Mouse (Mus musculus) lung, embryonic 16.5 days (tissue): Measurements from ENCODE around the gene Jak2. TPM values are rescaled to one million over a fixed set of nuclear protein-coding genes. Genes with fewer than 3 reads are reported as not detected.

Experiments
- ATAC-seq: fragments of 200-750 bp; cut with Nextera tagmentation; 2 replicates; pipeline ENCODE4 v1.8.0; 2017; ENCODE audit warnings: low read depth, mild to moderate bottlenecking, moderate library complexity
- H3K27ac ChIP-seq: fragments of 300-500 bp; sonication (generic); 2 replicates; pipeline ENCODE4 v1.5.1; 2014; ENCODE audit warnings: mild to moderate bottlenecking, control low read depth, low read length
- H3K27me3 ChIP-seq: fragments of 300-500 bp; sonication (generic); 2 replicates; pipeline ENCODE4 v1.6.1; 2014; ENCODE audit warnings: low read depth, low read length, mixed read lengths; ENCODE audit not compliant: control insufficient read depth, insufficient read depth
- H3K36me3 ChIP-seq: fragments of 300-500 bp; sonication (generic); 2 replicates; pipeline ENCODE4 v1.6.1; 2014; ENCODE audit warnings: low read length; ENCODE audit not compliant: control insufficient read depth, insufficient read depth
- H3K4me1 ChIP-seq: fragments of 300-500 bp; sonication (generic); replicated peaks from 2 replicates; pipeline ENCODE4 v1.6.1; 2014; ENCODE audit warnings: low read length, mixed read lengths; ENCODE audit not compliant: control insufficient read depth, insufficient read depth
- H3K4me2 ChIP-seq: fragments of 300-500 bp; sonication (generic); 2 replicates; pipeline ENCODE4 v1.6.1; 2014; ENCODE audit warnings: low read depth, low read length, control low read depth
- H3K4me3 ChIP-seq: fragments of 300-500 bp; sonication (generic); 2 replicates; pipeline ENCODE4 v1.5.1; 2014; ENCODE audit warnings: mild to moderate bottlenecking, low read length, control low read depth
- H3K9ac ChIP-seq: fragments of 300-500 bp; sonication (generic); 2 replicates; pipeline ENCODE4 v1.6.1; 2014; ENCODE audit warnings: low read length, control low read depth
- H3K9me3 ChIP-seq: fragments of 300-500 bp; sonication (generic); 2 replicates; pipeline ENCODE4 v1.6.1; 2016; ENCODE audit warnings: low read length; ENCODE audit not compliant: control insufficient read depth
- WGBS: fragments of 180-500 bp; shearing (Covaris S2); extraction: QIAGEN DNeasy Blood & Tissue Kit; methylation state at CpG from one replicate; pipeline ENCODE4 v1.1.7; 2014; 5-methylcytosine and 5-hydroxymethylcytosine counted together
- polyA plus RNA-seq: library from polyadenylated mRNA; unstranded; fragments of >200 nt; fragmentation: Nextera tagmentation; extraction: Ambion mirVana; gene quantifications from 2 replicates; pipeline ENCODE4 v1.2.1, GENCODE M21; 2015

Jak2 gene
- polyA plus RNA-seq, 1 experiment from 2014 or later, result 4.4 TPM

DNA sequence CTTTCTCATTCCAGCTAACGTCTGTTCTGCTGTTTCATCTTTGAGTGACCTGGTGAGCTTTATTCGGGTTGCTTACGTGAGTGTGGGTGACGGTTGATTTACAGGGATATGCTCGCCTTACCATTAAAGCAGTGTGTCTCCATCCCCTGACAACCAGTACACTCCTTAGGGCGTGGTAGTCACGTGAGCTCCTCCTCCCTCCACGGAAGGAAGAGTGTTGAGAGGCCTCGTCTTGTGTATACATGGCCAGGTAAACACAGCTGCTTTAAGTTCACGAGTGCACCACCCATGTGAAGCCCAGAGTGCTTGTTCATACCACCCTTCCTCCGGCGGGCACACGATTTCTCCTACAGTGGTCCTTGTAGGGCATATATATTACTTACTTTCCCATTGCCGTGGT, 39.9 kb downstream of the Jak2 start:
- H3K4me2 ChIP-seq, result no peak overlapping the region
- H3K27me3 ChIP-seq, result no peaks in the 10 kb centered on the region
- no peak overlapping the region for H3K27ac ChIP-seq
- WGBS, result 51% methylated on average over 14 of the region's 14 CpGs
- H3K4me3 ChIP-seq, result no peak overlapping the region
- peak; percentile 31; the same call in 1 of the 2 replicates for ATAC-seq
- H3K9me3 ChIP-seq, result no peaks in the 10 kb centered on the region
- no peak overlapping the region for H3K9ac ChIP-seq
- H3K36me3 ChIP-seq, result peaks cover 4% of the 10 kb centered on the region; the same call in 1 of the 2 replicates
- H3K4me1 ChIP-seq, result no peaks in the 10 kb centered on the region

DNA sequence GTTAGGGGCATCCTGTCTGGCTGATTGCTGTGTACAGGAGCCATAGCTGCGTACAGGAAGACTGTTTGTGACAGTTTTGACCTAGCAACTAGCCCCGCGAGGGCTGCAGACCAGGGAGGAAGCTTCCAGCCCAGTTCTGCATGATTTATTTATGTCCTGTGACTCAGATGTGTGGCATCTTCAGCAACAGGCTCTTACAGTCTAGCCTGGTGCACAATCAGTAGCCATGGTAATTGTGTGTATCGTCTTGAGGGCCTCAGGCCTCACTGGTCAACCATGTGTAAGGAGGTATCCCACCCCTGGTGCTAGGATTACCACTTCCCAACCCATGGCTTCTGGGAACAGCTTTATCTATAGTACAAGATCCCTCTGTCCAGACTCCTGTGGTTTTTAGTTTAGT, 40.9 kb downstream of the Jak2 start:
- Histone ChIP-seq H3K27me3 (no peaks in the 10 kb centered on the region), H3K27ac (no peak overlapping the region), H3K4me1 (no peaks in the 10 kb centered on the region), H3K36me3 (peaks cover 4% of the 10 kb centered on the region; the same call in 1 of the 2 replicates), H3K9me3 (no peaks in the 10 kb centered on the region), H3K9ac (no peak overlapping the region), H3K4me2 (no peak overlapping the region), H3K4me3 (no peak overlapping the region)
- 63% methylated on average over 4 of the region's 4 CpGs for WGBS
- ATAC-seq, result no peak

DNA sequence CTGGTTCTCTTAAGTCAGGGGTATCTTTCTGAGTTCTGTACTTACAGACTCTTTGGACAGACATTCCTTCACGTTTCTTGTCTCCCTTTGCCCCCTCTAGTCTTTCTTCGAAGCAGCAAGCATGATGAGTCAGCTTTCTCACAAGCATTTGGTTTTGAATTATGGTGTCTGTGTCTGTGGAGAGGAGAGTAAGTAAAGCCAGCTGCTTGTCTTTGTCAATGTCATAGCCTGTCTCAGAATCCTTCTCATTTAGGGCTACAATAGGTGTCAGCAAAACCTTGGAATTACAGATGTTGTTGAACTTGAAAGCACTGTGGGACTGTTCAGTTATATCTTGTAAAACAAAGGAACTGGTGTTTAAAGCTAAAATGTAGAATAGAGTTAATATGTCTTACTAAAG, 43.1 kb downstream of the Jak2 start:
- ATAC-seq, result no peak
- Histone ChIP-seq H3K27me3 (no peaks in the 10 kb centered on the region), H3K4me2 (no peak overlapping the region), H3K4me3 (no peak overlapping the region), H3K36me3 (peaks cover 9% of the 10 kb centered on the region), H3K9me3 (no peaks in the 10 kb centered on the region), H3K4me1 (no peaks in the 10 kb centered on the region), H3K27ac (no peak overlapping the region), H3K9ac (no peak overlapping the region)
- 51% methylated on average over 2 of the region's 2 CpGs for WGBS

DNA sequence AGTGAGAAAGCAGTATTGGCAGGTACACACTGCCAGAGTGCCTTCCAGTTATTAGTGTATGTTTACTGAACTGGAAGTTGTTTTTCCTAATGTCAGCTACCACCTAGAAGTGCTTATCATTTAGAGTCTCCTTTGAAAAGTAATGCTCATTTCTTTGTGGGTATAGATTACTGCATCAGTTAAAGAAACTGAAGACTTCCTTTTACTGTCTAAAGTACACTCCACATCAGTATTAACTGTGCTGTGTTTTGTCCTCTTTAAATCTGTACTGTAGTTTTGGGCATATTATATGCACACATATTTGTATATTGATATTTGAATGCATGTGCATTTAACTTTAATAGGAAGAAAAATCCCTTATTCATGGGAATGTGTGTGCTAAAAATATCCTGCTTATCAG, 44.5 kb downstream of the Jak2 start:
- H3K27ac ChIP-seq, result no peak overlapping the region
- H3K4me1 ChIP-seq, result no peaks in the 10 kb centered on the region
- no peaks in the 10 kb centered on the region for H3K9me3 ChIP-seq
- no peak overlapping the region for H3K9ac ChIP-seq
- ATAC-seq, result no peak
- H3K4me2 ChIP-seq, result no peak overlapping the region
- no peaks in the 10 kb centered on the region for H3K27me3 ChIP-seq
- peaks cover 12% of the 10 kb centered on the region for H3K36me3 ChIP-seq
- H3K4me3 ChIP-seq, result no peak overlapping the region

DNA sequence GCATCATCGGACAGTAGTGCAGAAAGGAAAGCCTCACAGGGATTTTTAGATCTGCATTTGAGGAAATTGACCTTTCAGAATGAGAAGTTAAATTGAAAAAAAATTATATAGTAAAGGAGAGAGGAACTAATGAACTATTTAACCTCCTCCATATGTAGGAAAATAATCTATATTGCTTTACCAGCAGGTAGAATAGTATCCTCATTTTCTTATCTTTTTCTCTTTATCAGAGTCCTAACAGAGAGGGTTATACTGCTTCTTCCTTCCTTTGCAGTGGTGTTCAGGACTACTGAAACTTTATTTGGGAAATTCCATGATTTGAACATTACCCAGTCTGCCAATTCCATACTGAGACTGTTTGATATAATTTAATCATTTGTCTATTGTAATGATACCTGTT, 45.7 kb downstream of the Jak2 start:
- H3K4me1 ChIP-seq, result no peaks in the 10 kb centered on the region
- H3K4me3 ChIP-seq, result no peak overlapping the region
- no peak overlapping the region for H3K4me2 ChIP-seq
- H3K9ac ChIP-seq, result no peak overlapping the region
- peaks cover 10% of the 10 kb centered on the region for H3K36me3 ChIP-seq
- no peak for ATAC-seq
- no peaks in the 10 kb centered on the region for H3K9me3 ChIP-seq
- WGBS, result 95% methylated on average over 1 of the region's 1 CpGs
- no peak overlapping the region for H3K27ac ChIP-seq
- no peaks in the 10 kb centered on the region for H3K27me3 ChIP-seq

DNA sequence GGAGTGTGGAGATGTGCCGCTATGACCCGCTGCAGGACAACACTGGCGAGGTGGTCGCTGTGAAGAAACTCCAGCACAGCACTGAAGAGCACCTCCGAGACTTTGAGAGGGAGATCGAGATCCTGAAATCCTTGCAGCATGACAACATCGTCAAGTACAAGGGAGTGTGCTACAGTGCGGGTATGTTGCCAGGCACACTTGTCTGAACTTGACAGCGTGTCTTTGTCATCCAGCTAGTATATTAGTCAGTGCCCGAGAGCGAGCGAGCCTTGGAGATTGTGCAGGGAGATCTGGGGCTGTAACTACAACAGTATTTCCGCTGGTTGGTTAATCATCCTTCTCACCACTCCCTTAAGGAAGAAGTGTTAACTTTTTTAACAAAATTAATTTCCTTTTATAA, 49.3 kb downstream of the Jak2 start:
- Histone ChIP-seq H3K4me1 (no peaks in the 10 kb centered on the region), H3K27ac (no peak overlapping the region), H3K4me2 (no peak overlapping the region), H3K36me3 (peaks cover 13% of the 10 kb centered on the region), H3K27me3 (no peaks in the 10 kb centered on the region), H3K9me3 (no peaks in the 10 kb centered on the region), H3K9ac (no peak overlapping the region), H3K4me3 (no peak overlapping the region)
- WGBS, result 90% methylated on average over 13 of the region's 13 CpGs
- no peak for ATAC-seq

DNA sequence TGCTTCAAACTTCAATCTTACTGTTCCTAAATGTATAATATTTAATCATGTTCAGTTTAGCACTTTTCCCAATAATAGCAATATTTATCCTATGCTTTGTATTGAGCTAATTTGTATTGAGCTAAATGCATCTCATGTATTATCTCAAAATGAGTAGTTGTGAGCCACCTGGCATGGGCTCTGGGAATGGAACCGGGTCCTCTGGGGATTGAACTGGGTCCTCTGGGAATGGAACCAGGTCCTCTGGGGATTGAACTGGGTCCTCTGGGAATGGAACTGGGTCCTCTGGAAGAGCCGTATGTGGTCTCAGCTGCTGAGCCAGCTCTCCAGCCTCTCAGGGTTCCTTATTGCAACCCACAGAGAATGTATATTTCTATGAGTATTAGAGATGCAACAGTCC, 50.5 kb downstream of the Jak2 start:
- Histone ChIP-seq H3K4me3 (no peak overlapping the region), H3K36me3 (peaks cover 14% of the 10 kb centered on the region), H3K27me3 (no peaks in the 10 kb centered on the region), H3K4me2 (no peak overlapping the region), H3K9ac (no peak overlapping the region), H3K27ac (no peak overlapping the region), H3K9me3 (no peaks in the 10 kb centered on the region), H3K4me1 (no peaks in the 10 kb centered on the region)
- WGBS, result 90% methylated on average over 2 of the region's 2 CpGs
- ATAC-seq, result no peak

DNA sequence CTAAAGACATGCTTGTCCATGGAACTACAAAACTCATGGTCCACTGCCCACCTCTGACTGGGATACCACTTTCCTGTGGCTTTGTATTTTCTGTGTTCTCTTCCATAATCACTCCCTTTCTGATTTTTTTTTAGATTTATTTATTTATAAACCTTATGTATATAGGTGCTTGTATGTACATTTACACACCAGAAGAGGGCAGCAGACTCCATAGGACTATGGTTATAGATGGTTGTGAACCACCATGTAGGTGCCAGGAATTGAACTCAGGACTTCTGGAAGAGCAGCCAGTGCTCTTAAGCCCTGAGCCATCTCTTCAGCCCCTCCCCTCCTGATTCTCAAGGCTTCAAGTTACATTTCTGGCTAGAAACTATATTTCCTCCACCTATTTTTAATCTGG, 57.2 kb downstream of the Jak2 start:
- no peaks in the 10 kb centered on the region for H3K27me3 ChIP-seq
- no peak for ATAC-seq
- no peak overlapping the region for H3K4me2 ChIP-seq
- H3K4me1 ChIP-seq, result no peaks in the 10 kb centered on the region
- H3K36me3 ChIP-seq, result peaks cover 16% of the 10 kb centered on the region
- no peaks in the 10 kb centered on the region for H3K9me3 ChIP-seq
- no peak overlapping the region for H3K27ac ChIP-seq
- no peak overlapping the region for H3K9ac ChIP-seq
- no peak overlapping the region for H3K4me3 ChIP-seq

DNA sequence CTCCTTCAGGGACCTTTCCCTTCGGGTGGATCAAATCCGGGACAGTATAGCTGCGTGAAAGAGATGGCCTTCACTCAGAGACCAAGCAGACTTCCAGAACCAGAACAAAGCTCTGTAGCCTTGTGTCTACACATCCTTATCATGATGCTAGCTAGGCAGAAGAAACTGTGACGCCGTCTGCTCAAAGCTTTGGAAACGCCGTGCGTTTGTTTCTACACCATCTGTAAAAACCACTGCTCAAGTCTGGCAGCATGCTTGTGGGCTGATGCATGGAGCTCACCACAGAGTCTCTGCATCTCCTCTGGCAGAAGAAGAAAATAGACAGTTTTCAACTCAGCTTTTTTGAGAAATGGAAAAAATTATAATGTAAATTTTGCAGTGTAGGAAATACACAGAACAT, 60.2 kb downstream of the Jak2 start:
- H3K9me3 ChIP-seq, result peaks cover 5% of the 10 kb centered on the region; the same call in 1 of the 2 replicates
- H3K4me3 ChIP-seq, result no peak overlapping the region
- WGBS, result 88% methylated on average over 8 of the region's 8 CpGs
- H3K27ac ChIP-seq, result no peak overlapping the region
- ATAC-seq, result no peak
- peaks cover 13% of the 10 kb centered on the region for H3K36me3 ChIP-seq
- no peak overlapping the region for H3K4me2 ChIP-seq
- no peak overlapping the region for H3K9ac ChIP-seq
- H3K27me3 ChIP-seq, result no peaks in the 10 kb centered on the region
- H3K4me1 ChIP-seq, result no peaks in the 10 kb centered on the region

DNA sequence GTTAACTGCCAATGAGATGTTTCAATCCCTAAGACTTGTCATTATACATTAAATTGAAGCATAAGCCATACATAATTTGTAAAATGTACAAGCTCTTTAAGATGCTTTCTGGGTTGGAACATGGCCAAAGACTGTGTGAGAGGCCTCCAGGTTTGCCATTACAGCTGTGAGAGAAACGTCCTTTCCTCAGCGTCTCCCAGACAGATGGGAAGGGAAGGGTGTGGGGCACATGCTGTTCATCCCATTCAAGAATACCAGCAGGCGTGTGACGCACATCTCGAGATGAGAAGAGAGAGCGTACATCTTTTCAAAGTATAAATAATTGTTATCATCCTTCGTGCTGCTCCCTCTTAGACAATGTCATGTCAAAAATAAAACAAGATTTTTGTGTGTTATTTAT, 61.0 kb downstream of the Jak2 start:
- Histone ChIP-seq H3K4me1 (no peaks in the 10 kb centered on the region), H3K27ac (no peak overlapping the region), H3K4me3 (no peak overlapping the region), H3K4me2 (no peak overlapping the region), H3K9ac (no peak overlapping the region), H3K9me3 (peaks cover 5% of the 10 kb centered on the region; the same call in 1 of the 2 replicates), H3K27me3 (no peaks in the 10 kb centered on the region), H3K36me3 (peaks cover 13% of the 10 kb centered on the region)
- WGBS, result 66% methylated on average over 7 of the region's 7 CpGs
- ATAC-seq, result no peak
